Mouse (Mus musculus): ENCODE measurements around the gene Krt80. TPM values are rescaled to one million over a fixed set of nuclear protein-coding genes. Genes with fewer than 3 reads are reported as not detected.
"Not testable (repeated sequence)": the region's sequence is repeated elsewhere in the genome, so short reads cannot be mapped to it uniquely, and the experiment has no call there.

The Krt80 gene
- polyA plus RNA-seq, 1 experiment from 2014 or later, result 6.9 TPM

DNA sequence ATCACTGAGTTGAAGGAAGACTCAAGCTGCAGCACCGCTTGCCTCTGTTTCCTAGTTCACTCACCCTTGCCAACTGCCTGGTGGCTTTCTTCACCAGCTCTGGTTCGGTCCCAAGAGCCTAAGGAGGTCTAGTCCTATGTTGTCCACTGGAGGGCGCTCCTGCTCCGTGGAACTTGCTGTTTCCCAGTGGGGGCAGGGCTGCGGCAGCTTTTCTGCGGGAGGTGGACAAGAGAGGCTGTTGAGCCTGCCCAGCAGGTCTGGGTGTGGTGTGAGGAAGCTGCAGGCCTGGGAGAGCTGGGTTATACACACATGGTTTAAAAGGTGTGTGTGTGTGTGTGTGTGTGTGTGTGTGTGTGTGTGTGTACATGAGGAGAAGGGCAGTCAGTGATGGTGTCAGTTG is 42.7 kb downstream of the Krt80 start:
- 4% methylated on average over 6 of the region's 6 CpGs for WGBS

DNA sequence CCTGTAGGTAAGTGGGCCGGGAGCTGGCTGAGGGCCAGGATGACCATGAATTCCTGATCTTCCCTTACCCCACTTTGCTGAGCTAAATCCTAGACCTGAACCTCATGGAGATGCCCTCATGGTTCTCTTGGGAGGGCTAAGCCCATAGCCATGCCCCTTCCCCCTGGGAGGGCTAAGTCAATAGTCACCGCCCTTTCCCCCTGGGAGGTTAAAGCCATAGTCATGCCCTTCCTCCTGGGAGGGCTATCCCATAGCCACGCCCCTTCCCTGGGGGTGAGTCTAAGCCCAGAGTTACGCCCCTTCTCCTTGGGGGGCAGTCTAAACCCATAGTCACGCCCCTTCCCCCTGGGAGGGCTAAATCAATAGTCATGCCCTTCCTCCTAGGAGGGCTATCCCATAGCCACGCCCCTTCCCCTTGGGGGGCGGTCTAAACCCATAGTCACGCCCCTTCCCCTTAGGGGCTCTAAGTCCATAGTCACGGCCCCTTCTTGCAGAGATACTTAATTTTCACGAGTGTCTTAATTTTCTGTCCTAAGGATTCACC is 43.9 kb downstream of the Krt80 start:
- whole genome bisulfite sequencing, result 36% methylated on average over 10 of the region's 10 CpGs
- H3K36me3 ChIP-seq (ENCODE audit: control insufficient read depth, insufficient read depth, low read length), result no peaks in the 10 kb centered on the region
- no peak overlapping the region for H3K4me2 ChIP-seq (ENCODE audit: low read length)
- H3K4me1 ChIP-seq (ENCODE audit: control insufficient read depth in 2 of 2, insufficient read depth in 2 of 2, low read length in 2 of 2), result peaks cover 5 to 12% of the 10 kb centered on the region in 2 experiments; a peak in 3 of 4 replicates
- ATAC-seq (ENCODE audit: insufficient number of reproducible peaks, insufficient read depth, low FRiP score, low read depth), result no peak
- no peak overlapping the region for H3K4me3 ChIP-seq (ENCODE audit: control insufficient read depth in 1 of 2, insufficient read depth in 1 of 2, low read depth in 1 of 2, low read length in 2 of 2)
- no peaks in the 10 kb centered on the region for H3K27me3 ChIP-seq (ENCODE audit: control insufficient read depth, insufficient read depth, low read length)
- no peak overlapping the region for H3K27ac ChIP-seq (replicated peaks in 1 of 2; ENCODE audit: control insufficient read depth in 1 of 2, insufficient read depth in 1 of 2, low read depth in 2 of 2, low read length in 2 of 2)
- H3K9ac ChIP-seq (ENCODE audit: low read length), result no peak overlapping the region
- no peaks in the 10 kb centered on the region for H3K9me3 ChIP-seq (ENCODE audit: control insufficient read depth, low read length)

More for the DNA sequence above, 42.7 kb downstream of the Krt80 start:
- no peak overlapping the region for H3K9ac ChIP-seq (ENCODE audit: low read length)
- no peak overlapping the region for H3K27ac ChIP-seq (replicated peaks in 1 of 2; ENCODE audit: control insufficient read depth in 1 of 2, insufficient read depth in 1 of 2, low read depth in 2 of 2, low read length in 2 of 2)
- peaks cover 5 to 8% of the 10 kb centered on the region in 2 experiments; a peak in 2 of 4 replicates for H3K4me1 ChIP-seq (ENCODE audit: control insufficient read depth in 2 of 2, insufficient read depth in 2 of 2, low read length in 2 of 2)
- no peak for ATAC-seq (ENCODE audit: insufficient number of reproducible peaks, insufficient read depth, low FRiP score, low read depth)
- no peak overlapping the region for H3K4me2 ChIP-seq (ENCODE audit: low read length)
- no peaks in the 10 kb centered on the region for H3K27me3 ChIP-seq (ENCODE audit: control insufficient read depth, insufficient read depth, low read length)
- H3K9me3 ChIP-seq (ENCODE audit: control insufficient read depth, low read length), result no peaks in the 10 kb centered on the region
- no peak overlapping the region for H3K4me3 ChIP-seq (ENCODE audit: control insufficient read depth in 1 of 2, insufficient read depth in 1 of 2, low read depth in 1 of 2, low read length in 2 of 2)
- H3K36me3 ChIP-seq (ENCODE audit: control insufficient read depth, insufficient read depth, low read length), result no peaks in the 10 kb centered on the region

DNA sequence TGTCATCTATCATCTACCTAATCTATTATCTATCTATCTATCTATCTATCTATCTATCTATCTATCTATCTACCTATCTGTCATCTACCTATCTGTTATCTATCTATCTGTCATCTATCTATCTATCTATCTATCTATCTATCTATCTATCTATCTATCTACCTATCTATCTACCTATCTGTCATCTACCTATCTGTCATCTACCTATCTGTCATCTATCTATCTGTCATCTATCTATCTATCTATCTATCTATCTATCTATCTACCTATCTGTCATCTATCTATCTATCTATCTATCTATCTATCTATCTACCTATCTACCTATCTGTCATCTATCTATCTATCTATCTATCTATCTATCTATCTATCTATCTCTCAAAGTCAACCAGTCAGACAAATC is 45.6 kb downstream of the Krt80 start:
- H3K9ac ChIP-seq (ENCODE audit: low read length); H3K36me3 ChIP-seq (ENCODE audit: control insufficient read depth, insufficient read depth, low read length); H3K27ac ChIP-seq (replicated peaks in 1 of 2; ENCODE audit: control insufficient read depth in 1 of 2, insufficient read depth in 1 of 2, low read depth in 2 of 2, low read length in 2 of 2); H3K27me3 ChIP-seq (ENCODE audit: control insufficient read depth, insufficient read depth, low read length); H3K4me2 ChIP-seq (ENCODE audit: low read length); H3K4me3 ChIP-seq (ENCODE audit: control insufficient read depth in 1 of 2, insufficient read depth in 1 of 2, low read depth in 1 of 2, low read length in 2 of 2); H3K9me3 ChIP-seq (ENCODE audit: control insufficient read depth, low read length); ATAC-seq (ENCODE audit: insufficient number of reproducible peaks, insufficient read depth, low FRiP score, low read depth): not testable (repeated sequence)
- H3K4me1 ChIP-seq (ENCODE audit: control insufficient read depth in 2 of 2, insufficient read depth in 2 of 2, low read length in 2 of 2), result peaks cover 9 to 14% of the 10 kb centered on the region in 2 experiments; a peak in 3 of 4 replicates

DNA sequence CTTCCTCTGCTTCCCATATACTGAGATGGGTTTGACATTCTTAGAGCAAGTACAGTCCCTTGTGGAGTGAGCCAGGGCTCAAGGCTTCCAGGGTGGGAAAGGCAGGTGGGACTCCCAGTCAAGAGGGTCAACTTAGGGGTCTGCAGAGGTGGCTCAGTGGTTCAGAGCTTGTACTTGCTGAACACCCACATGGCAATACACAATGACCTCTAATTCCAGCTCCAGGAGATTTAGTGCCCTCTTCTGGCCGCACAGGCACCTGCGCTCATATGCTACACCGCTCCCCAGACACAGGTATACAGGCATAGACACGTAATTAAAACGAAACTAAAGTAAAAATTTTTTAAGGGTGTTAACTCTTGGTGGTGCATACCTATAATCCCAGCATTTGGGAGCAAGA is 46.5 kb downstream of the Krt80 start:
- Histone ChIP-seq H3K9me3 (ENCODE audit: control insufficient read depth, low read length) (no peaks in the 10 kb centered on the region), H3K36me3 (ENCODE audit: control insufficient read depth, insufficient read depth, low read length) (no peaks in the 10 kb centered on the region), H3K4me1 (ENCODE audit: control insufficient read depth in 2 of 2, insufficient read depth in 2 of 2, low read length in 2 of 2) (peaks cover 9 to 12% of the 10 kb centered on the region in 2 experiments), H3K27ac (replicated peaks in 1 of 2; ENCODE audit: control insufficient read depth in 1 of 2, insufficient read depth in 1 of 2, low read depth in 2 of 2, low read length in 2 of 2) (no peak overlapping the region), H3K4me3 (ENCODE audit: control insufficient read depth in 1 of 2, insufficient read depth in 1 of 2, low read depth in 1 of 2, low read length in 2 of 2) (no peak overlapping the region), H3K27me3 (ENCODE audit: control insufficient read depth, insufficient read depth, low read length) (no peaks in the 10 kb centered on the region), H3K9ac (ENCODE audit: low read length) (no peak overlapping the region), H3K4me2 (ENCODE audit: low read length) (no peak overlapping the region)
- 94% methylated on average over 5 of the region's 5 CpGs for whole genome bisulfite sequencing
- no peak for ATAC-seq (ENCODE audit: insufficient number of reproducible peaks, insufficient read depth, low FRiP score, low read depth)

DNA sequence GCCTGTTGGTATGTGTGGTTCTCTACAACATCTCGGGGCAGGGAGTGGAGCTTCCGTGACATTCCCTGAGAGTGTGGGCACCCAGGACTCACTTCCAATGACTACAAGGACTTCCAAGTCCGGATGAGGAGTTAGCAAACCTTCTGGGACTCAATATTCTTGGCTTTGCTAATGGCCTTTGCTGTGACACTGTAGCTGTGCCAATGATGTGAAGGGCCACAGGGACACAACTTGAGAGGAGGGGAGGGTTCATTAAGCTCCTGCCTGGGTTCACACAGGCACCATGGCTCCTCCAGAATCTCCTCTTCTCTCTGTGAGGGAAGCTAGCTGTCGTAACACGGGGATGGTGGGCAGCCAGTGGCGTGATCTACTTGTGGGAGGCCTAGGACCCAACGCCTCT is 47.3 kb downstream of the Krt80 start:
- no peak for ATAC-seq (ENCODE audit: insufficient number of reproducible peaks, insufficient read depth, low FRiP score, low read depth)
- H3K9me3 ChIP-seq (ENCODE audit: control insufficient read depth, low read length), result no peaks in the 10 kb centered on the region
- WGBS, result 85% methylated on average over 7 of the region's 7 CpGs

DNA sequence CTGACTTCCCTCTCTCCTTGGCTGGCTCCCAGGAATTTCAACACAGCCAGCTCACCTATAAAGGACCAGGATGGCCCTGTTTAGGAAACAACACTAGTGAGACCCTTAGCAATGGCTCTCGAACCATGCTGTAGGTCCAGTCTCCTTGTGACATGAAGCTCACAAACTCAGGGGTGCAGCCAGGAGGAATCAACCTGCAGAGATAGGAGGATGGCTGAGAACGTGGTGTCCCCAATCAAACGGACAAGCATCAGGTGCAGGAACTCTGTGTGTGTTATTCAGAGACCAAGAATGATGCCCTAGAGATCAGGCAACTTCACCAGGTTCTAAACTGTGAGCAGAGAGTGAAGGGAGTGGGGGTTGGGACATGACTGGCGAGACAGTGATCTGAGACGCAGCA is 47.9 kb downstream of the Krt80 start:
- Histone ChIP-seq H3K9ac (ENCODE audit: low read length) (no peak overlapping the region), H3K9me3 (ENCODE audit: control insufficient read depth, low read length) (no peaks in the 10 kb centered on the region), H3K27me3 (ENCODE audit: control insufficient read depth, insufficient read depth, low read length) (no peaks in the 10 kb centered on the region), H3K4me1 (ENCODE audit: control insufficient read depth in 2 of 2, insufficient read depth in 2 of 2, low read length in 2 of 2) (peaks cover 10 to 19% of the 10 kb centered on the region in 2 experiments), H3K36me3 (ENCODE audit: control insufficient read depth, insufficient read depth, low read length) (no peaks in the 10 kb centered on the region), H3K4me2 (ENCODE audit: low read length) (no peak overlapping the region), H3K4me3 (ENCODE audit: control insufficient read depth in 1 of 2, insufficient read depth in 1 of 2, low read depth in 1 of 2, low read length in 2 of 2) (no peak overlapping the region), H3K27ac (replicated peaks in 1 of 2; ENCODE audit: control insufficient read depth in 1 of 2, insufficient read depth in 1 of 2, low read depth in 2 of 2, low read length in 2 of 2) (no peak overlapping the region)
- no peak for ATAC-seq (ENCODE audit: insufficient number of reproducible peaks, insufficient read depth, low FRiP score, low read depth)
- 74% methylated on average over 5 of the region's 5 CpGs for WGBS

More for the DNA sequence above, 47.3 kb downstream of the Krt80 start:
- Histone ChIP-seq H3K9ac (ENCODE audit: low read length) (no peak overlapping the region), H3K27ac (replicated peaks in 1 of 2; ENCODE audit: control insufficient read depth in 1 of 2, insufficient read depth in 1 of 2, low read depth in 2 of 2, low read length in 2 of 2) (no peak overlapping the region), H3K36me3 (ENCODE audit: control insufficient read depth, insufficient read depth, low read length) (no peaks in the 10 kb centered on the region), H3K4me3 (ENCODE audit: control insufficient read depth in 1 of 2, insufficient read depth in 1 of 2, low read depth in 1 of 2, low read length in 2 of 2) (no peak overlapping the region), H3K4me2 (ENCODE audit: low read length) (no peak overlapping the region), H3K4me1 (ENCODE audit: control insufficient read depth in 2 of 2, insufficient read depth in 2 of 2, low read length in 2 of 2) (peaks cover 10 to 14% of the 10 kb centered on the region in 2 experiments), H3K27me3 (ENCODE audit: control insufficient read depth, insufficient read depth, low read length) (no peaks in the 10 kb centered on the region)

DNA sequence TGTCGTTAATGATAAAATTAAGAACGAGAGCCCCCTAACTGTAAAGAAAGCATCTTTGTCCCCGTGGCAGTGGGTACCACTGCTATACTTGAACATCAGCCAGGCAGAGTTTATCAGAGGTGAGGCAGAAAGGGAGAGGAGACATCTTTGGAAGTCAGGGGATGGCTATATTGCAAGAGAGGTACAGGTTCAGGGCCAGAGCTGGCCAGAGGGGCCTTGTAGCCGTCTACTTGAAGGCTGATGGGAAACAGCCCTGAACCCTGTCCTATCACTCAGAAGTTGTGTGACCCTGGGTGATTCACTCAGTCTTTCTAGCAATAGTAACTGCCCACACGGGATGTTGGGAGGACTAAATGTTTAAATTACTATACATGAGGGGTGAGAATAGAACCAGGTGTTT is 48.8 kb downstream of the Krt80 start:
- Histone ChIP-seq H3K36me3 (ENCODE audit: control insufficient read depth, insufficient read depth, low read length) (no peaks in the 10 kb centered on the region), H3K9ac (ENCODE audit: low read length) (no peak overlapping the region), H3K4me2 (ENCODE audit: low read length) (no peak overlapping the region), H3K4me1 (ENCODE audit: control insufficient read depth in 2 of 2, insufficient read depth in 2 of 2, low read length in 2 of 2) (peaks cover 12 to 22% of the 10 kb centered on the region in 2 experiments), H3K27ac (replicated peaks in 1 of 2; ENCODE audit: control insufficient read depth in 1 of 2, insufficient read depth in 1 of 2, low read depth in 2 of 2, low read length in 2 of 2) (peak overlapping the region; percentile 20 to 74; a peak in 3 of 4 replicates), H3K27me3 (ENCODE audit: control insufficient read depth, insufficient read depth, low read length) (no peaks in the 10 kb centered on the region), H3K4me3 (ENCODE audit: control insufficient read depth in 1 of 2, insufficient read depth in 1 of 2, low read depth in 1 of 2, low read length in 2 of 2) (no peak overlapping the region), H3K9me3 (ENCODE audit: control insufficient read depth, low read length) (no peaks in the 10 kb centered on the region)
- no peak for ATAC-seq (ENCODE audit: insufficient number of reproducible peaks, insufficient read depth, low FRiP score, low read depth)
- WGBS, result 31% methylated on average over 5 of the region's 5 CpGs

DNA sequence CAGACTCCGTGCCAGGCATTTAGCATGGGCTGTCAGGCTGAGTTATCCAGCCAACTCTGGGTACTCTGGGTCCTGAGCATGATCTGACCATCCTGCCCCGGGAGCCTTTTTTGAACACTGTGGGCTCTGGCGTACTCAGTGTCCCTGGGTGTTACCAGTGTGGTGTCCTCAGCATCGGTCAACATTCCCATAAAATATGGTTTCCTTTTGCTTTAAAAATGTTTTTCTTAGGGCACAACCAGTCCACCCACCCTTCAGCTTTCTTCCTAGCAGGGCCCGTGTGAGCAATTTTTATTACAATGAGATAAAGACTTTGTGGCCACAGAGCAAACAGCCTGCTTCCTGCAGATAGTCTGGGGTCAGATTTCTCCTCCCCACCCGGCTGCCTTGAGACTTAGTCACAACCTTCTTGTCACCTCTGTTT is 49.3 kb downstream of the Krt80 start:
- Histone ChIP-seq H3K27ac (replicated peaks in 1 of 2; ENCODE audit: control insufficient read depth in 1 of 2, insufficient read depth in 1 of 2, low read depth in 2 of 2, low read length in 2 of 2) (peak overlapping the region; percentile 36 to 74), H3K36me3 (ENCODE audit: control insufficient read depth, insufficient read depth, low read length) (no peaks in the 10 kb centered on the region), H3K4me2 (ENCODE audit: low read length) (no peak overlapping the region), H3K4me3 (ENCODE audit: control insufficient read depth in 1 of 2, insufficient read depth in 1 of 2, low read depth in 1 of 2, low read length in 2 of 2) (no peak overlapping the region), H3K9me3 (ENCODE audit: control insufficient read depth, low read length) (no peaks in the 10 kb centered on the region), H3K27me3 (ENCODE audit: control insufficient read depth, insufficient read depth, low read length) (no peaks in the 10 kb centered on the region), H3K4me1 (ENCODE audit: control insufficient read depth in 2 of 2, insufficient read depth in 2 of 2, low read length in 2 of 2) (peaks cover 12 to 22% of the 10 kb centered on the region in 2 experiments), H3K9ac (ENCODE audit: low read length) (no peak overlapping the region)
- ATAC-seq (ENCODE audit: insufficient number of reproducible peaks, insufficient read depth, low FRiP score, low read depth), result peak; percentile 32
- WGBS, result 37% methylated on average over 6 of the region's 6 CpGs

Measured in heart, embryonic 14.5 days (tissue).